ENCODE assay signal across 8 mouse cellular contexts in the genomic region with DNA sequence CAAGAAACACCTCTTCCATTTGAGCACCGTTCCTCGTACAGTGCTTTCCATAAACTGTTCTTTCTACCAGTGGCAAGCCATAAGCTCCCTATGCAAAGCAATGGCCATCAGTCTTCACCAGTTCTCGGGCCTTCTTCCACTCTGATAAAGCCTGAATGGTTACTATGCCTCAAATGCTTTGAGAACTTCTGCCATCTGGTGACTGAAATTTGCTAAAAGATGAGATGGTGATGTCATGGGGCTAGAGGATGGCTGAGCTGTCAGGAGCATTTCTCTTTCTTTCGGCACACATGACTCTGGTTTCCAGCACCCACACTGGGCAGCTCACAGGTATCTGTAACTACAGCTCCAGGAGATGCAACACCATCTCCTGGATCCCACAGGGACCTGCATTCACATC. TPM values are rescaled to one million over a fixed set of nuclear protein-coding genes. Genes with fewer than 3 reads are reported as not detected.
DNase-seq lines count a peak whose midpoint lies in the region.

No protein-coding gene starts in this region.

- DNase-seq in adrenal gland, postnatal 10 days = peak; percentile 8
- no peak for DNase-seq in adrenal gland, postnatal 4 days (ENCODE audit: low spot score in 2 of 2)
- peak; percentile 33 for DNase-seq in layer of hippocampus, adult 11-12 months (ENCODE audit: low spot score)
- no peak for DNase-seq in layer of hippocampus, postnatal 25 days (ENCODE audit: extremely low spot score in 1 of 2, low spot score in 1 of 2)
- DNase-seq in cerebellum, postnatal 14 days = peak; percentile 63 to 74
- peak; percentile 21 for DNase-seq in layer of hippocampus, adult 9-11 months
- peak; percentile 6 for DNase-seq in yolk sac, embryonic 10.5 days (ENCODE audit: low spot score)
- no peak for DNase-seq in spleen, postnatal 36 days (ENCODE audit: low spot score in 2 of 2)

RNA-seq across cellular contexts. Expression of a gene that starts 40.1 kb away (rescaled TPM):
- 10 to 100 TPM; 64.8 to 66.5 TPM for total RNA-seq in adrenal gland, postnatal 10 days (2021)
- total RNA-seq in adrenal gland, postnatal 4 days (2021) = 10 to 100 TPM; 71.2 to 78.4 TPM
- total RNA-seq in layer of hippocampus, postnatal 25 days (2021) = 10 to 100 TPM; 58.3 to 60.0 TPM

Comparison
In these comparisons a context has a peak if more than half of its experiments do, and no peak if none do; other contexts are left out.
1. DNase-seq: peak in adrenal gland, postnatal 10 days (single experiment), layer of hippocampus, adult 11-12 months (single experiment), cerebellum, postnatal 14 days (2 of 2), layer of hippocampus, adult 9-11 months (single experiment) and yolk sac, embryonic 10.5 days (single experiment); none in adrenal gland, postnatal 4 days (0 of 2), layer of hippocampus, postnatal 25 days (0 of 2) and spleen, postnatal 36 days (0 of 2).